Mouse (Mus musculus) liver, adult 2 months (tissue): Measurements from ENCODE around the gene Tmem237.

Experiments used
- CTCF ChIP-seq: fragments of 200-500 bp; IDR thresholded peaks from 2 replicates; pipeline ENCODE4 v1.5.1; 2011; ENCODE audit warnings: low read depth, low read length, control low read depth
- POLR2A ChIP-seq: fragments of 200-500 bp; IDR thresholded peaks from 2 replicates; pipeline ENCODE4 v1.6.1; 2011; ENCODE audit warnings: low read length, control low read depth; ENCODE audit not compliant: insufficient read depth; ENCODE audit errors: extremely low read depth

DNA sequence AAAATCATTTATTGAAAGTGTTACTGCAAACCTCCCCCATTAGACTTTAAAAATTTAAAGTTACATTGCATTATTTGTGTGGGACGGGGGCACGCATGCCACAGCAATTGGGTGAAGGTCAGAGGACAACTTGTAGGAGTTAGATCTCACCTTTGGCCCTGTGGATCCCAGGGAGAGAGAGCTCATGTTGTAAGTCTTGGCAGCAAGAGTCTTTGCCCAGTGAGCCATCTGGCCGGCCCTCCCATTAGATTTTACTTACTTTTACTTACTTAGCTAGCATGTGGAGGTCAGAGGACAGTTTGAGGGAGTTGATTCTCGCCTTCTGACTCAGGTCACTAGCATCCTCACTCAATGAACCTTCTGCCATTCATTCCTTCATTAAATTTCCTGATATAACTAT lies 37.6 kb upstream of the Tmem237 start:
- TF ChIP-seq CTCF (no peak), POLR2A (no peak)
